Mouse (Mus musculus) erythroblast, embryonic 14.5 days (primary cell): Measurements from ENCODE around the gene Farsa.

Experiments used
- GATA1 ChIP-seq: IDR thresholded peaks from 2 replicates; pipeline ENCODE4 v1.6.1; 2012; ENCODE audit warnings: low read length, inconsistent platforms, mixed read lengths
- TAL1 ChIP-seq: IDR thresholded peaks from 3 replicates; pipeline ENCODE4 v1.6.1; 2012; ENCODE audit warnings: low read length, inconsistent platforms, mixed read lengths

GRCm38 (mm10) chr8:84912895-84913501 lies 56.2 kb downstream of the Farsa start:
- TF ChIP-seq GATA1, result no peak
- TF ChIP-seq TAL1, result no peak
